Mouse (Mus musculus) forebrain, embryonic 16.5 days (tissue): ENCODE data around the gene Pfkl. TPM values are rescaled to one million over a fixed set of nuclear protein-coding genes. Genes with fewer than 3 reads are reported as not detected.

ENCODE experiments used
- ATAC-seq: fragments of 200-750 bp; cut with Nextera tagmentation; 2 replicates; pipeline ENCODE4 v1.8.0; 2017; ENCODE audit warnings: mild to moderate bottlenecking, moderate library complexity
- H3K27ac ChIP-seq: fragments of 300-500 bp; sonication (generic); 2 replicates; pipeline ENCODE4 v1.5.1; 2014; ENCODE audit warnings: low read length, control low read depth
- H3K27me3 ChIP-seq: fragments of 300-500 bp; sonication (generic); replicated peaks from 2 replicates; pipeline ENCODE4 v1.6.1; 2014; ENCODE audit warnings: low read length; ENCODE audit not compliant: control insufficient read depth, insufficient read depth
- H3K36me3 ChIP-seq: fragments of 300-500 bp; sonication (generic); 2 replicates; pipeline ENCODE4 v1.6.1; 2014; ENCODE audit not compliant: control insufficient read depth, insufficient read depth
- H3K4me1 ChIP-seq: fragments of 300-500 bp; sonication (generic); replicated peaks from 2 replicates; pipeline ENCODE4 v1.6.1; 2014; ENCODE audit warnings: low read length; ENCODE audit not compliant: control insufficient read depth, insufficient read depth
- H3K4me2 ChIP-seq: fragments of 300-500 bp; sonication (generic); 2 replicates; pipeline ENCODE4 v1.6.1; 2014; ENCODE audit warnings: mild to moderate bottlenecking, low read length, control low read depth
- H3K4me3 ChIP-seq: fragments of 300-500 bp; sonication (generic); replicated peaks from 2 replicates; pipeline ENCODE4 v1.5.1; 2014; ENCODE audit warnings: mild to moderate bottlenecking, low read length, control low read depth
- H3K9ac ChIP-seq: fragments of 300-500 bp; sonication (generic); replicated peaks from 2 replicates; pipeline ENCODE4 v1.6.1; 2014; ENCODE audit warnings: low read depth, low read length, control low read depth
- H3K9me3 ChIP-seq: fragments of 300-500 bp; sonication (generic); 2 replicates; pipeline ENCODE4 v1.6.1; 2016; ENCODE audit warnings: low read length; ENCODE audit not compliant: control insufficient read depth
- WGBS: fragments of 180-500 bp; shearing (Covaris S2); extraction: QIAGEN DNeasy Blood & Tissue Kit; methylation state at CpG from one replicate; pipeline ENCODE4 v1.1.7; 2014; 5-methylcytosine and 5-hydroxymethylcytosine counted together
- polyA plus RNA-seq: library from polyadenylated mRNA; unstranded; fragments of >200 nt; fragmentation: Nextera tagmentation; extraction: Ambion mirVana; gene quantifications from 2 replicates; pipeline ENCODE4 v1.2.1, GENCODE M21; 2015

Pfkl gene
- 109 and 117 TPM in 2 replicates for polyA plus RNA-seq

GRCm38 (mm10) chr10:78009945-78010293 lies at the start of gene Pfkl:
Gene Pfkl, minus strand, starts transcription at chr10:78010083.
- Histone ChIP-seq H3K9ac (peak within 1 kb of the TSS; percentile 80), H3K27ac (peak within 1 kb of the TSS; percentile 87), H3K4me3 (peak within 1 kb of the TSS; percentile 68), H3K27me3 (no peaks in the 10 kb centered on the region), H3K36me3 (no peaks in the 10 kb centered on the region), H3K4me2 (peak within 1 kb of the TSS; percentile 82), H3K4me1 (peaks cover 33% of the 10 kb centered on the region), H3K9me3 (no peaks in the 10 kb centered on the region)
- no peak for ATAC-seq
- under 1% methylated on average over 9 of the region's 9 CpGs for WGBS

GRCm38 (mm10) chr10:78057056-78057455 lies 47.2 kb upstream of the Pfkl start:
- Histone ChIP-seq H3K9ac (no peak overlapping the region), H3K4me1 (no peaks in the 10 kb centered on the region), H3K9me3 (no peaks in the 10 kb centered on the region), H3K4me2 (no peak overlapping the region), H3K36me3 (no peaks in the 10 kb centered on the region), H3K27ac (no peak overlapping the region), H3K4me3 (no peak overlapping the region), H3K27me3 (no peaks in the 10 kb centered on the region)
- WGBS = 86% methylated on average over 8 of the region's 8 CpGs
- ATAC-seq = no peak

DNA sequence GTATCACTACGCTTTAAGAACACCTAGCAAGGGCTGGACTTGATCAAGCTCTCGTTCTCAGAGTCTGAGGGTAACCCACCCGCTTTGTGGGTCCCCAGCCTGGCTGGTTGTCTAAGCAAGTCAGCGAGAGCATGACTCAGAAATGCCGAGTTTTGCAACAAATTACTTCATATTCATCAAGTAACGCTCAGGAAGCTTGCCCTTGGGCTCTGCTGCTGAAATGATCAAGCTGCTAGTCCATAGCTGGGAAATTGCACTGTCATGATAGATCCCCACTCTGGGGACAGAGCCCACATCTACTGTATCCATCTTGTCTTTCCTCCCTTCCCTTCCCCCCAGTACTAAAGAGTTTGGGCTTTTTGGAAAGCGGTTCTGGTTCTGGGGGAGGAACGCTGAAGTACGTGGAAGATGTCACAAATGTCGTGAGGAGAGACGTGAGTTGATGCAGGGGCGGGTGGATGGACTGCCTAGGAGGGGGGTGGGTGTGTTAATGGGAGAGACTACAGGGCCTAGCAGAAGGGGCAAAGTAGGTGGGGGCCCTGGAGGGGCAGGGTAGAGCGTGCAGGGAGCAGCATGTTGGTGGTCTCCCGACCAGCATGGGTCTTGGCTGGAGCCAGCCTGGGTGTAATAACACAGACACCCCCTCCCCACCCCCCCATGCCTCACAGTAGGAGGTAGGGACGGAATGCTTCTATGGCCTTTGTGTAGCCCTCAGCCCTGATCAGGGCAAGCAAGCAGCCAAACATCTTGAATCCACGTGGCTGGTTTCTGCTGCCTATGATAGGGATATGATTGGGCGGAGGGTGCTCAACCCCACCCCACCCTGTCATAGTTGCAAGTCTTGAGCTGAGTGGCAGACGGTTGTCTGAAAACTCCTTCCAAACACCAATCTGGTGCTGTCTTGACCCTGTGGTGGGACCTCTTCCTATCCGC lies 45.0 kb upstream of the Pfkl start:
- no peaks in the 10 kb centered on the region for H3K27me3 ChIP-seq
- no peaks in the 10 kb centered on the region for H3K36me3 ChIP-seq
- no peak for ATAC-seq
- no peak overlapping the region for H3K9ac ChIP-seq
- WGBS = 77% methylated on average over 19 of the region's 19 CpGs
- H3K4me1 ChIP-seq = no peaks in the 10 kb centered on the region
- H3K4me2 ChIP-seq = no peak overlapping the region
- no peak overlapping the region for H3K27ac ChIP-seq
- H3K4me3 ChIP-seq = no peak overlapping the region
- no peaks in the 10 kb centered on the region for H3K9me3 ChIP-seq

GRCm38 (mm10) chr10:78049519-78050035 lies 39.7 kb upstream of the Pfkl start:
- Histone ChIP-seq H3K9ac (no peak overlapping the region), H3K27me3 (no peaks in the 10 kb centered on the region), H3K4me1 (no peaks in the 10 kb centered on the region), H3K4me2 (no peak overlapping the region), H3K9me3 (no peaks in the 10 kb centered on the region), H3K27ac (no peak overlapping the region), H3K4me3 (no peak overlapping the region), H3K36me3 (no peaks in the 10 kb centered on the region)
- WGBS = 60% methylated on average over 11 of the region's 11 CpGs
- ATAC-seq = no peak

GRCm38 (mm10) chr10:78048061-78048730 lies 38.3 kb upstream of the Pfkl start:
- Histone ChIP-seq H3K4me1 (peaks cover 5% of the 10 kb centered on the region), H3K36me3 (no peaks in the 10 kb centered on the region), H3K27ac (no peak overlapping the region), H3K4me2 (no peak overlapping the region), H3K9me3 (no peaks in the 10 kb centered on the region), H3K27me3 (no peaks in the 10 kb centered on the region), H3K4me3 (no peak overlapping the region), H3K9ac (no peak overlapping the region)
- WGBS = 75% methylated on average over 10 of the region's 10 CpGs
- ATAC-seq = no peak

DNA sequence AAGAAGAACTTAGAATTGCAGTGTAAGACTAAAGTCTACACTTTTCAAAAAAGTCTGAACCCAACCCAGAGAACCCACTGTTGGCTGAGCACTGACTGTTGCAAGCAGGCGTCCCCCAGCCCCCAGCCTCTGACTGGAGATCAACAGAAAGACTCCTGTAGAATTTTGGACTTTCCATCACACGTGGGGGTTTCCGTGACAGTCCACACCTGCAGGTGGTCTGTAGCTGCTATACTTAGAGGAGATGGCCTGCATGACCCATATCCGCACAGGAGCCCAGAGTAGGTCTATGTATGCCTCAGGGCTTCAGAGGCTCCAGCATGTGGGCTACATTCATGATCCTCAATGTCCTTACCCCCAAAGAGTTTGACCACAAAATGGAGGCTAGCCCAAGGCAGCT lies 36.5 kb upstream of the Pfkl start:
- no peak overlapping the region for H3K9ac ChIP-seq

GRCm38 (mm10) chr10:78044531-78044930 lies 34.6 kb upstream of the Pfkl start:
- H3K4me1 ChIP-seq = peaks cover 8% of the 10 kb centered on the region
- no peak for ATAC-seq
- no peaks in the 10 kb centered on the region for H3K9me3 ChIP-seq
- no peak overlapping the region for H3K4me3 ChIP-seq
- no peak overlapping the region for H3K9ac ChIP-seq
- no peak overlapping the region for H3K4me2 ChIP-seq
- 81% methylated on average over 1 of the region's 1 CpGs for WGBS
- no peak overlapping the region for H3K27ac ChIP-seq
- no peaks in the 10 kb centered on the region for H3K36me3 ChIP-seq
- no peaks in the 10 kb centered on the region for H3K27me3 ChIP-seq

More for the DNA sequence above, 36.5 kb upstream of the Pfkl start:
- WGBS = 86% methylated on average over 4 of the region's 4 CpGs
- ATAC-seq = no peak
- Histone ChIP-seq H3K9me3 (no peaks in the 10 kb centered on the region), H3K27ac (no peak overlapping the region), H3K4me2 (no peak overlapping the region), H3K36me3 (no peaks in the 10 kb centered on the region), H3K4me1 (peaks cover 8% of the 10 kb centered on the region), H3K27me3 (no peaks in the 10 kb centered on the region), H3K4me3 (no peak overlapping the region)

GRCm38 (mm10) chr10:78043406-78043836 lies 33.5 kb upstream of the Pfkl start, which contains the start of gene Aire:
Gene Aire, minus strand, starts transcription at chr10:78043610.
- H3K4me1 ChIP-seq = peaks cover 8% of the 10 kb centered on the region
- no peaks in the 10 kb centered on the region for H3K36me3 ChIP-seq
- H3K4me2 ChIP-seq = peak within 1 kb of the TSS; percentile 39
- no peaks in the 10 kb centered on the region for H3K27me3 ChIP-seq
- H3K27ac ChIP-seq = no peak within 1 kb of the TSS
- no peaks in the 10 kb centered on the region for H3K9me3 ChIP-seq
- 2% methylated on average over 27 of the region's 27 CpGs for WGBS
- H3K4me3 ChIP-seq = peak within 1 kb of the TSS; percentile 34
- peak within 1 kb of the TSS; percentile 38 for H3K9ac ChIP-seq
- peak; percentile 82 for ATAC-seq

- Histone ChIP-seq H3K9me3 (no peaks in the 10 kb centered on the region), H3K27me3 (no peaks in the 10 kb centered on the region), H3K27ac (no peak overlapping the region), H3K4me1 (peaks cover 8% of the 10 kb centered on the region), H3K36me3 (no peaks in the 10 kb centered on the region), H3K4me3 (peak overlapping the region; percentile 34), H3K9ac (peak overlapping the region; percentile 38), H3K4me2 (peak overlapping the region; percentile 39)
- 60% methylated on average over 14 of the region's 14 CpGs for whole genome bisulfite sequencing
- no peak; the same call in 1 of the 2 replicates for ATAC-seq
Measured at GRCm38 (mm10) chr10:78042697-78043405, 33.0 kb upstream of the Pfkl start.
